Mouse (Mus musculus) heart, postnatal 10 days (tissue): Measurements from ENCODE around the gene Cep68. TPM values are rescaled to one million over a fixed set of nuclear protein-coding genes. Genes with fewer than 3 reads are reported as not detected.
A peak's percentile ranks its signal among the peaks of the same experiment; 100 is the strongest.
"Not testable (repeated sequence)": the region's sequence is repeated elsewhere in the genome, so short reads cannot be mapped to it uniquely, and the experiment has no call there.

Experiments used
- DNase-seq, 2 experiments: peaks; one replicate each; pipeline ENCODE4 v3.0.0; 2021
- intact Hi-C: fragments of 180-260 bp; cut with DNase I; formaldehyde crosslinking; loops from one replicate; pipeline ENCODE4 v1.15.1; 2025
- total RNA-seq, 2 experiments: library from RNA; stranded (reverse); gene quantifications; 2 replicates each; pipeline ENCODE4 v1.2.3; 2021

Gene Cep68
- total RNA-seq, 2 experiments from 2014 or later: 40.0 to 42.7 TPM

DNA sequence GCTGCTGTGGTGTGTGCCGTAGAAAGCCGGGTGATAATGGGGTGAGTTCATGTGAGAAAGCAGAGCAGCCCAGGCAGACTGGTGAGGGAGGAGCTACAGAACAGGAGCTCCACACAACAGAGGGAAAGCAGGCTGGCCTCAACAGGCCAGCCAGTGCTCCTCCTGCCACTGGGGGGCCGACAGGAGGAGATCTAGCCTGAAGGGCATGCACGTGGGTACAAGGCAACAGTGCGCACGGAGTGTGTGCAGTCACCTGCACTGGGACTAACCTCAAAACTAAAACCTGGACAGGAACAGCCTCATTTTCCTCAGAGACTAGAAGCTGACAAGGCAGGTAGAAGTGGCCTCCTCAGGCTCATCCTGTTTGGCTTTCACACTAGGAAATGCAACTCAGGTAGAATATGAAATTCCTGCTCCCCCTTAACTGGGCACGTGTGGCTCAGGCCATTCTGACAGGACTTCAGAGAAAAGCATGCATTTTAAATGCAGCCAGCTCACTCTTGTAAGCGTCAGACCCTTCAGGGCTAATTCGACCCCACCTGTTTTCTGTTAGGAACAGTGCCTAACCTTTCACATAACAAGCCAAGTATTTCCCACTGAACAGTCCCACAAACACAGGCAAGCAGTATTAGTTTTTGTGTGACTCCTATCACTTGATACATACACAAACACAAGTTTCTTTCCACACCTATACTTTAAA lies 5.9 kb downstream of the Cep68 start:
- no peak for DNase-seq
- intact Hi-C loops: loop anchor here (10.0 kb wide), 1 partner anchor 419 kb away; no protein-coding TSS in a partner anchor

- intact Hi-C loops: loop anchor here (10.0 kb wide), 1 partner anchor 418 kb away; no protein-coding TSS in a partner anchor
- no peak for DNase-seq
Observed at GRCm38 (mm10) chr11:20242366-20243056, 6.7 kb downstream of the Cep68 start.

GRCm38 (mm10) chr11:20241311-20241710 lies 7.9 kb downstream of the Cep68 start:
- intact Hi-C loops: loop anchor here (10.0 kb wide), 1 partner anchor 417 kb away; no protein-coding TSS in a partner anchor
- DNase-seq: no peak

GRCm38 (mm10) chr11:20240331-20240730 lies 8.9 kb downstream of the Cep68 start:
- intact Hi-C loops: loop anchor here (10.0 kb wide), 1 partner anchor 416 kb away; no protein-coding TSS in a partner anchor
- DNase-seq: no peak

GRCm38 (mm10) chr11:20239279-20239861 lies 9.9 kb downstream of the Cep68 start:
- intact Hi-C loops: no loop called here
- peak; percentile 41 to 51 for DNase-seq

GRCm38 (mm10) chr11:20237976-20238375 lies 11.3 kb downstream of the Cep68 start:
- no peak for DNase-seq
- intact Hi-C loops: no loop called here

- intact Hi-C loops: no loop called here
- DNase-seq: no peak
Observed at GRCm38 (mm10) chr11:20237018-20237417, 12.2 kb downstream of the Cep68 start.

DNA sequence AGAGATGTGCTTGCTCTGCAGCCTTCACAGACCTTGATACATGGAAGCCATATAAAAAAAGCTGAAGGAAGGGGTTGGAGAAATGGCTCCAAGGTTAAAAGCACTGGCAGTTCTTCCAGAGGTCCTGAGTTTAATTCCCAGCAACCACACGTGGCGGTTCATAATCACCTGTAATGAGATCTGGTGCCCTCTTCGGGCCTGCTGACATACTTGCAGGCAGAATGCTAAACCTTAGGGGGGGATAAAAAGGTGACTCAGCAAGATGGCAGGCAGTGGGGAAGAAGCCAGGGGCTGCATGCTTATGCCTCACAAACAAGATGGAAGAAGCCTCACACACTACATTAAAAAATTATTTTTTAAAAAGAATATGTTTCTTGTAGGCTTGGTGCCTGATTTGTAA lies 15.0 kb downstream of the Cep68 start:
- intact Hi-C loops: no loop called here
- DNase-seq: no peak

DNA sequence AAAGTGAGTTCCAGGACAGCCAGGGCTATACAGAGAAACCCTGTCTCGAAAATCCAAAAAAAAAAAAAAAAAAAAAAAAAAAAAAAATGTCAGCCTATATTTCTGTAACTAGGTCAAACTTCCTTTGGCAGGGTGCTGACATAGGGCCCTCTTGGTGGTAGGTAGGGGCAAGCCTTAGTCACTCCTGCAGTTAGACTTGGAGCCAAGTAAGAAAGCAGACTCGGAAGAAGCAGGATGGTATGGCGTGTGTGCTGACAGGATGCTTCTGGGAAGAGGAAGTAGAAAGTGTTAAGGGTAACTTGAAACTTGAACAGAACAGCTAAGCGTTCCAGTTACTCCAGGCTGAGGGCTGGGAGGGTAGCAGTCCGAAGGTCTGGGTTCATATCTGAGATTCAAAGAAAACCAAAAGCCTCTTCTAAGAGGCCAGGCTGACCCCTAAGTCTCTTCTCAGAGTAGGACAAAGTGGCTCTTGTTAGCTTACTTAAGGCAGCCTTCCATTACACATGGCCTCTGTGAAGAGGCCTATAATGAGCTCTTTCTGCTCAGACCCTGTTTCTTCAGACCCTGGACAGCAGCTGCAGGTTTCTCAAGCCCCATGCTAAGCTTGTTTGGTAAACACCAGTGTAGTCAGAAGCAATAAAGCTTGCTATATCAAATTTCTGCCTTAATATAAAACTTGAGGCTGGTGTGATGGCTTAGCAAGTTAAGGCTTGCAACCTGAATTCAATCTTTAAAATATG lies 17.0 kb downstream of the Cep68 start:
- intact Hi-C loops: no loop called here
- DNase-seq: no peak

DNA sequence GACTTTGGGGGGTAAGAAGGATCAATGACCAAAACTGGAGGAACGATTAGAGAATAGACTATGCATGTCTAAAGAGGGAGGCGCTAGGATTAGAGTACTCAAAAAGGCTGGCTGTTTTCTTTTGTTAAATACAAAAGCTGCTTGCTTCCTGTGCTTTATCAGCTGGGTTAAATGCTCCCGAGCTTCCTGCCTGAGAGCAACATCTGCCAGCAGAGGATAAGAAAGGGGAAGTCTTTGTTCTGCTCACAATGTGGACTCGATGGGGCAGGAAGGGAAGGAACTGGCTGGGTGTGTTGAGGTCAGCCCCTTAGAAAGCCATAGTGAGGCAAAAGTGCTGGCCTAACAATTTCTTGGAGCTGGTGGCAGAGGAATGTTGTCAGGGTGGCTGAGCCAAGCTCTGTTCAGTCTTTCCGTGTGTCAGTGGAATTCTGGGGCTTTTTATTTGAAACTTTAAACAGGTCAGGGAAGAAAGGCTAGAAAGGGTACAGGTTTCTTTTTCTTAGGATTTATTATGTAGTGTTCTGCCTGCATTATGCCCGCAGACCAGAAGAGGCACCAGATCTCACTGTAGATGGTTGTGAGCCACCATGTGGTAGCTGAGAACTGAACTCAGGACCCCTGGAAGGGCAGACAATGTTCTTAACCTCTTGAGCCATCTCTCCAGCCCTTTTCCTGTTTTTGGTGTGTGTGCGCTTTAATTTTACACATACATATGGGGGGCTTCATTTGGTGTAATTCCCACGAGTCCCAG lies 17.9 kb downstream of the Cep68 start:
- intact Hi-C loops: no loop called here

DNA sequence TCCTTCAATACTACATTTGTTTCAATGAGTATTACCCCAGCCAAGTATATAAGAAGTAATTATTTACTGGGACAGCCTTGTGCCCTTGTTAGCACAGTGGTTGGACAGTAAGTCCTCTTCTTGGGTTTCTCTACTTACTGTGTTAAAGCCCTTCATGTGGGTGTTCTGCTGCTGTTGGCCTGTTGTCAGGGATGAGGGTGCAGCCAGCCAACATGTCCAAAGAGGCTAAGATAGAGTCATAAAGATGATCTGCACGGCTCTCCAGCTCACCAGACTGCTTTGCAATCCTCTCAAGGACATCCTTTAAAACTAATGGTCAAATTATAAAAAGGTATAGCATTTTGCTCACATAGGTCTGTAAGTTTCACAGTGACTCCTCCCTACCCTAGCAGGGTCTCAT lies 18.9 kb downstream of the Cep68 start:
- intact Hi-C loops: no loop called here
- peak in 1 of 2 experiments; percentile 45 for DNase-seq

More for the DNA sequence above, 17.9 kb downstream of the Cep68 start:
- DNase-seq: peak; percentile 79 to 80

- no peak for DNase-seq
- intact Hi-C loops: no loop called here
Observed at GRCm38 (mm10) chr11:20229311-20229710, 19.9 kb downstream of the Cep68 start.

- intact Hi-C loops: no loop called here
- no peak for DNase-seq
Observed at GRCm38 (mm10) chr11:20228666-20229065, 20.6 kb downstream of the Cep68 start.

- intact Hi-C loops: no loop called here
- DNase-seq: no peak
Observed at GRCm38 (mm10) chr11:20225938-20226337, 23.3 kb downstream of the Cep68 start.

- DNase-seq: no peak
- intact Hi-C loops: no loop called here
Observed at GRCm38 (mm10) chr11:20224196-20224595, 25.0 kb downstream of the Cep68 start.

DNA sequence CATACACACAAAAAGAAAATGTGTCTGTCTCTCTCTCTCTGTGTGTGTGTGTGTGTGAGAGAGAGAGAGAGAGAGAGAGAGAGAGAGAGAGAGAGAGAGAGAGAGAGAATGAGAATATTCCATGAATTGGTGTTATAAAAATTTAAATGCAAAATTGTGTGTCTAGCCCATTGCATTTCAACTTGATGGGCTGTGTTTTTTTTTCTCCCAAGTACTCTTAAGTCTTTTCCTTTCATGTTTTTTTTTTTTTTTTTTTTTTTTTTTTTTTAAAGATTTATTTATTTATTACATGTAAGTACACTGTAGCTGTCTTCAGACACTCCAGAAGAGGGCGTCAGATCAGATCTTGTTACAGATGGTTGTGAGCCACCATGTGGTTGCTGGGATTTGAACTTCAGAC lies 27.6 kb downstream of the Cep68 start:
- DNase-seq, intact Hi-C loops: not testable (repeated sequence)

DNA sequence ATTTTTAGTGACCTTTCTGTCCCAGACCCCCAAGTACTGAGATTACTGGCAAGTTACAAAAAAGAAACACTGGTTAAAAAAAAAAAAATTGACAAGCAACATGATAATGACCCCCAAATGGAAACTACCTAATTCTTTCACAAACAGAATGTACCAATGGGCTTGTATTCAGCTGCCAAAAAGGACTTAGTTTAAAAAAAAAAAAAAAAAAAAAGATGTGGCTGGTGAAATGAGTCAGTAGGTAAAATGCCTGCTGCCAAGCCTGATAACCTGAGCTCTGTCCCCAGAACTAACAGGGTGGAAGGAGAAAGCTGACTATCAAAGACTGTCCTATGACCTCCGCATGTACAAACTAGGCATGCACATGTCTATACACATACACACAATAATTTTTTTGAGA lies 32.0 kb downstream of the Cep68 start:
- intact Hi-C loops: no loop called here
- DNase-seq: no peak

DNA sequence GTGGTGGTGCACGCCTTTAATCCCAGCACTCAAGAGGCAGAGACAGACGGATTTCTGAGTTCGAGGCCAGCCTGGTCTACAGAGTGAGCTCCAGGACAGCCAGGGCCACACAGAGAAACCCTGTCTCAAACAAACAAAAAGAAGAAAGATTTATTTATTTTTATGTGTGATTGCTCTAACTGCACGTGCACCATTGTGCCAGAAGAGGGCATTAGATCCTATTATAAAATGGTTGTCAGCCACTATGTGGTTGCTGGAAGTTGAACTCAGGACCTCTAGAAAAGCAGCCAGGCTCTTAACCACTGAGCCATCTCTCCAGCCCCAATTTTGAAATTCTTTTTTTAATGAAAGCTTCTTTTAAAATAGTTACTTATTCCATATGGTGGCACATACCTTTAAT lies 32.8 kb downstream of the Cep68 start:
- intact Hi-C loops: no loop called here
- no peak for DNase-seq

GRCm38 (mm10) chr11:20214779-20215178 lies 34.5 kb downstream of the Cep68 start:
- intact Hi-C loops: loop anchor here (5.0 kb wide), 1 partner anchor 33 kb away; the partner anchor contains the start of gene Cep68
- DNase-seq: no peak

DNA sequence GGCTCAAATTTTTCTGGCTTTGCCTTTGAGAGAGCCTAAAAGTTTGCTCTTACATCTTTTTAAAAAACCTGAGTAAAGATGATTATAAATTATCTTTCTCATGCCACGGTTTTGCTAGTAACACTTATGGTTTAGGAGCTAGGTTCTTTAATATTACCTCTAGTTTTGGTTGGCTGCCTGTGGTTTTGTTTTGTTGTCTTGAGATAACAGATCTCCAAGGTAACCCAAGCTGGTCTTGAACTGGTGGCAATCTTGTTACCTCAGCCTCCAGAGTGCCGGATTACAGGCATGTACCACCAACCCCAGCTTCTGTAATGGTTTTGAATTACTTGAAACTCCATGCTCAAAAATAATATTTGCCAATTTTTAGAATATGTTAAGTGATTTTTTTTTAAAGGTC lies 37.4 kb downstream of the Cep68 start:
- intact Hi-C loops: loop anchor here (5.0 kb wide), 1 partner anchor 35 kb away; the partner anchor contains the start of gene Cep68
- no peak for DNase-seq
